13 mouse cellular contexts compared by ENCODE assay signal in genomic region chr11:120356900-120357299, GRCm38 (mm10). TPM values are rescaled to one million over a fixed set of nuclear protein-coding genes. Genes with fewer than 3 reads are reported as not detected.
A peak's percentile ranks its signal among the peaks of the same experiment; 100 is the strongest.
DNase-seq lines count a peak whose midpoint lies in the region; ATAC-seq lines count a peak whose summit lies in the region.
"Had no signal": no experiment of that assay in that cellular context is flagged by ENCODE, and none has a peak within 500 bp of the region (broad histone marks: within the 10 kb centered on the region; RNA-seq: fewer than 3 reads in every experiment).

No protein-coding gene starts in this region.

- H3K27ac ChIP-seq in kidney, embryonic 15.5 days, result peak overlapping the region; percentile 83
- H3K27ac ChIP-seq in midbrain, embryonic 12.5 days (replicated peaks), result peak overlapping the region; percentile 90; the same call in 1 of the 2 replicates
- no peak overlapping the region for H3K27ac ChIP-seq in midbrain, embryonic 10.5 days (replicated peaks)
- peak overlapping the region; percentile 91; the same call in 1 of the 2 replicates for H3K27ac ChIP-seq in midbrain, embryonic 14.5 days (replicated peaks; ENCODE audit: low read depth, low read length)

- no peaks in the 10 kb centered on the region for H3K9me3 ChIP-seq in kidney, embryonic 15.5 days (replicated peaks)
- no peaks in the 10 kb centered on the region for H3K9me3 ChIP-seq in midbrain, embryonic 12.5 days
- H3K9me3 ChIP-seq in midbrain, embryonic 10.5 days (replicated peaks), result no peaks in the 10 kb centered on the region
- no peaks in the 10 kb centered on the region for H3K9me3 ChIP-seq in midbrain, embryonic 14.5 days (ENCODE audit: control insufficient read depth, low read length)

- H3K9ac ChIP-seq in kidney, embryonic 15.5 days, result no peak overlapping the region
- H3K9ac ChIP-seq in midbrain, embryonic 12.5 days (replicated peaks), result no peak overlapping the region
- no peak overlapping the region for H3K9ac ChIP-seq in midbrain, embryonic 14.5 days (replicated peaks; ENCODE audit: low read length)

- ATAC-seq in kidney, embryonic 15.5 days (replicated peaks; ENCODE audit: low FRiP score), result no peak
- ATAC-seq in midbrain, embryonic 12.5 days (ENCODE audit: low FRiP score, low read depth), result no peak
- no peak for ATAC-seq in midbrain, embryonic 14.5 days (ENCODE audit: low FRiP score, low TSS enrichment)

- intact Hi-C loops in left cerebral cortex, postnatal 10 days (cut with DNase I), result no loop called here

- H3K27me3 ChIP-seq in kidney, embryonic 15.5 days, result no peaks in the 10 kb centered on the region
- H3K27me3 ChIP-seq in midbrain, embryonic 12.5 days, result peaks cover 8% of the 10 kb centered on the region; the same call in 1 of the 2 replicates
- H3K27me3 ChIP-seq in midbrain, embryonic 10.5 days (ENCODE audit: low read depth, poor library complexity, severe bottlenecking), result peaks cover 6% of the 10 kb centered on the region; the same call in 1 of the 2 replicates
- H3K27me3 ChIP-seq in midbrain, embryonic 14.5 days (ENCODE audit: control insufficient read depth, insufficient read depth, low read length), result no peaks in the 10 kb centered on the region

- no peak overlapping the region for H3K4me2 ChIP-seq in kidney, embryonic 15.5 days
- H3K4me2 ChIP-seq in midbrain, embryonic 12.5 days (replicated peaks), result no peak overlapping the region
- no peak overlapping the region for H3K4me2 ChIP-seq in midbrain, embryonic 14.5 days (ENCODE audit: low read length)

- 94% methylated on average over 4 of the region's 4 CpGs for WGBS in kidney, embryonic 15.5 days
- 88% methylated on average over 4 of the region's 4 CpGs for WGBS in midbrain, embryonic 12.5 days
- 91% methylated on average over 4 of the region's 4 CpGs for WGBS in midbrain, embryonic 10.5 days
- 91% methylated on average over 4 of the region's 4 CpGs for WGBS in midbrain, embryonic 14.5 days

- DNase-seq in cerebellum, adult 11 months, result peak; percentile 0
- DNase-seq in cerebellum, postnatal 14 days, result no peak
- DNase-seq in kidney, postnatal 10 days, result no peak
- no peak for DNase-seq in midbrain, embryonic 10.5 days (ENCODE audit: low spot score)
- DNase-seq in midbrain, embryonic 14.5 days, result no peak
- DNase-seq in left cerebral cortex, postnatal 10 days (ENCODE audit: extremely low spot score in 1 of 2, low spot score in 2 of 2), result no peak
- DNase-seq: adrenal gland, postnatal 14 days; lung, postnatal 14 days; thymus, postnatal 25 days had no signal

- no peak overlapping the region for H3K4me3 ChIP-seq in kidney, embryonic 15.5 days (replicated peaks)
- H3K4me3 ChIP-seq in midbrain, embryonic 12.5 days, result no peak overlapping the region
- H3K4me3 ChIP-seq in midbrain, embryonic 10.5 days, result no peak overlapping the region
- H3K4me3 ChIP-seq in midbrain, embryonic 14.5 days (replicated peaks; ENCODE audit: low read depth, low read length), result no peak overlapping the region

- no peaks in the 10 kb centered on the region for H3K36me3 ChIP-seq in kidney, embryonic 15.5 days
- H3K36me3 ChIP-seq in midbrain, embryonic 12.5 days, result no peaks in the 10 kb centered on the region
- no peaks in the 10 kb centered on the region for H3K36me3 ChIP-seq in midbrain, embryonic 10.5 days
- no peaks in the 10 kb centered on the region for H3K36me3 ChIP-seq in midbrain, embryonic 14.5 days (ENCODE audit: control insufficient read depth, insufficient read depth, low read length)

- peaks cover 92% of the 10 kb centered on the region for H3K4me1 ChIP-seq in kidney, embryonic 15.5 days
- H3K4me1 ChIP-seq in midbrain, embryonic 12.5 days, result peaks cover 39% of the 10 kb centered on the region
- peaks cover 53% of the 10 kb centered on the region for H3K4me1 ChIP-seq in midbrain, embryonic 10.5 days
- H3K4me1 ChIP-seq in midbrain, embryonic 14.5 days (ENCODE audit: control insufficient read depth, insufficient read depth, low read length), result peaks cover 37% of the 10 kb centered on the region

RNA-seq across cellular contexts. Expression of gene Fscn2, which starts 4.4 kb away (rescaled TPM):
- 1.1 and 1.2 TPM in 2 replicates for polyA plus RNA-seq in kidney, embryonic 15.5 days (2015; fragmentation: Nextera tagmentation; extraction: Ambion mirVana)
- polyA plus RNA-seq in midbrain, embryonic 12.5 days (2016; fragmentation: Nextera tagmentation; extraction: Ambion mirVana), result 1.4 and 1.5 TPM in 2 replicates
- 0.61 and 0.62 TPM in 2 replicates for polyA plus RNA-seq in midbrain, embryonic 10.5 days (2016; fragmentation: Nextera tagmentation; extraction: Ambion mirVana)
- polyA plus RNA-seq in midbrain, embryonic 14.5 days (2014; fragmentation: Nextera tagmentation; extraction: Ambion mirVana), result 1.7 and 2.5 TPM in 2 replicates
- not detected for total RNA-seq in left cerebral cortex, postnatal 10 days (2021)
- total RNA-seq: common myeloid progenitor, adult 5-6 weeks; monocyte, adult 5-6 weeks had no signal

RNA-seq across cellular contexts. Expression of gene Actg1, which starts 8.6 kb away (rescaled TPM):
- polyA plus RNA-seq in kidney, embryonic 15.5 days (2015; fragmentation: Nextera tagmentation; extraction: Ambion mirVana), result 2,367 and 2,520 TPM in 2 replicates
- 3,175 and 3,231 TPM in 2 replicates for polyA plus RNA-seq in midbrain, embryonic 12.5 days (2016; fragmentation: Nextera tagmentation; extraction: Ambion mirVana)
- 2,836 and 2,964 TPM in 2 replicates for polyA plus RNA-seq in midbrain, embryonic 10.5 days (2016; fragmentation: Nextera tagmentation; extraction: Ambion mirVana)
- 4,502 and 4,930 TPM in 2 replicates for polyA plus RNA-seq in midbrain, embryonic 14.5 days (2014; fragmentation: Nextera tagmentation; extraction: Ambion mirVana)
- 1,000 to 10,000 TPM; 2,375 to 2,523 TPM for total RNA-seq in left cerebral cortex, postnatal 10 days (2021)

RNA-seq across cellular contexts. Expression of gene Faap100, which starts 21.7 kb away (rescaled TPM):
- 33.1 and 41.9 TPM in 2 replicates for polyA plus RNA-seq in kidney, embryonic 15.5 days (2015; fragmentation: Nextera tagmentation; extraction: Ambion mirVana)
- 51.3 and 55.4 TPM in 2 replicates for polyA plus RNA-seq in midbrain, embryonic 12.5 days (2016; fragmentation: Nextera tagmentation; extraction: Ambion mirVana)
- 34.5 and 41.8 TPM in 2 replicates for polyA plus RNA-seq in midbrain, embryonic 10.5 days (2016; fragmentation: Nextera tagmentation; extraction: Ambion mirVana)
- polyA plus RNA-seq in midbrain, embryonic 14.5 days (2014; fragmentation: Nextera tagmentation; extraction: Ambion mirVana), result 95.9 and 114 TPM in 2 replicates
- total RNA-seq in left cerebral cortex, postnatal 10 days (2021), result 10 to 100 TPM; 59.2 to 64.4 TPM
